Mouse (Mus musculus): ENCODE data around the gene Hykk. TPM values are rescaled to one million over a fixed set of nuclear protein-coding genes. Genes with fewer than 3 reads are reported as not detected.

The Hykk gene
- total and polyA plus RNA-seq, 3 experiments, result 0.55 to 1.1 (median 0.99) TPM

- under 1% methylated on average over 65 of the region's 65 CpGs for WGBS
- DNase-seq, result peak; percentile 93 to 94
- Histone ChIP-seq H3K79me2 (replicated peaks; ENCODE audit: control insufficient read depth, insufficient read depth, low read length) (no peaks in the 10 kb centered on the region; the same call in 1 of the 2 replicates), H3K4me3 (peak within 1 kb of the TSS; percentile 92), H3K27me3 (ENCODE audit: control insufficient read depth, insufficient read depth, low read length) (no peaks in the 10 kb centered on the region), H3K36me3 (ENCODE audit: control insufficient read depth, insufficient read depth, low read length) (peaks cover 3% of the 10 kb centered on the region), H3K4me1 (ENCODE audit: control insufficient read depth, insufficient read depth, low read length) (peaks cover 2% of the 10 kb centered on the region), H3K9ac (ENCODE audit: low read depth, low read length) (peak within 1 kb of the TSS; percentile 88), H3K27ac (peak within 1 kb of the TSS; percentile 94)
- TF ChIP-seq CTCF (IDR thresholded peaks at IDR 0.05), result no peak
- peak; percentile 88 for TF ChIP-seq POLR2A (IDR thresholded peaks at IDR 0.05; ENCODE audit: insufficient read depth, low read depth, low read length)
- no peak for TF ChIP-seq EP300 (IDR thresholded peaks at IDR 0.05; ENCODE audit: insufficient read depth, low read depth, low read length)
- intact Hi-C loops (cut with DNase I), result loop anchor here (1.0 to 5.0 kb wide), 3 partner anchors 33 to 202 kb away; partner anchors contain the start of gene Hykk
Observed at GRCm38 (mm10) chr9:54950575-54951321, 33.7 kb downstream of the Hykk start, which contains the start of the genes Psma4 and AY074887. Gene Psma4 (plus strand): TSS chr9:54950790. Gene AY074887 (minus strand): TSS chr9:54950998.

- intact Hi-C loops (cut with DNase I), result no loop called here
- peaks cover 5% of the 10 kb centered on the region; the same call in 1 of the 2 replicates for H3K36me3 ChIP-seq (ENCODE audit: control insufficient read depth, insufficient read depth, low read length)
Observed at GRCm38 (mm10) chr9:54961059-54961458, 44.0 kb downstream of the Hykk start.

GRCm38 (mm10) chr9:54963669-54964068 lies 46.6 kb downstream of the Hykk start:
- no peak overlapping the region for H3K4me3 ChIP-seq
- no peaks in the 10 kb centered on the region for H3K27me3 ChIP-seq (ENCODE audit: control insufficient read depth, insufficient read depth, low read length)
- no peaks in the 10 kb centered on the region for H3K36me3 ChIP-seq (ENCODE audit: control insufficient read depth, insufficient read depth, low read length)
- H3K27ac ChIP-seq, result no peak overlapping the region
- H3K79me2 ChIP-seq (replicated peaks; ENCODE audit: control insufficient read depth, insufficient read depth, low read length), result no peaks in the 10 kb centered on the region
- intact Hi-C loops (cut with DNase I), result no loop called here
- no peaks in the 10 kb centered on the region for H3K4me1 ChIP-seq (ENCODE audit: control insufficient read depth, insufficient read depth, low read length)
- no peak for DNase-seq
- no peak overlapping the region for H3K9ac ChIP-seq (ENCODE audit: low read depth, low read length)
- TF ChIP-seq EP300 (IDR thresholded peaks at IDR 0.05; ENCODE audit: insufficient read depth, low read depth, low read length) (no peak), CTCF (IDR thresholded peaks at IDR 0.05) (no peak), POLR2A (IDR thresholded peaks at IDR 0.05; ENCODE audit: insufficient read depth, low read depth, low read length) (no peak)

More at GRCm38 (mm10) chr9:54961059-54961458, 44.0 kb downstream of the Hykk start:
- no peak overlapping the region for H3K4me3 ChIP-seq
- no peak overlapping the region for H3K27ac ChIP-seq
- 86% methylated on average over 4 of the region's 4 CpGs for WGBS
- no peaks in the 10 kb centered on the region for H3K4me1 ChIP-seq (ENCODE audit: control insufficient read depth, insufficient read depth, low read length)
- H3K9ac ChIP-seq (ENCODE audit: low read depth, low read length), result no peak overlapping the region
- no peaks in the 10 kb centered on the region for H3K27me3 ChIP-seq (ENCODE audit: control insufficient read depth, insufficient read depth, low read length)
- TF ChIP-seq EP300 (IDR thresholded peaks at IDR 0.05; ENCODE audit: insufficient read depth, low read depth, low read length) (no peak), CTCF (IDR thresholded peaks at IDR 0.05) (no peak), POLR2A (IDR thresholded peaks at IDR 0.05; ENCODE audit: insufficient read depth, low read depth, low read length) (no peak)
- no peaks in the 10 kb centered on the region for H3K79me2 ChIP-seq (replicated peaks; ENCODE audit: control insufficient read depth, insufficient read depth, low read length)
- no peak for DNase-seq

GRCm38 (mm10) chr9:54969972-54970637 lies 53.0 kb downstream of the Hykk start:
- Histone ChIP-seq H3K27ac (no peak overlapping the region), H3K4me1 (ENCODE audit: control insufficient read depth, insufficient read depth, low read length) (no peaks in the 10 kb centered on the region), H3K79me2 (replicated peaks; ENCODE audit: control insufficient read depth, insufficient read depth, low read length) (no peaks in the 10 kb centered on the region), H3K4me3 (no peak overlapping the region), H3K27me3 (ENCODE audit: control insufficient read depth, insufficient read depth, low read length) (no peaks in the 10 kb centered on the region; the same call in 1 of the 2 replicates), H3K36me3 (ENCODE audit: control insufficient read depth, insufficient read depth, low read length) (no peaks in the 10 kb centered on the region), H3K9ac (ENCODE audit: low read depth, low read length) (no peak overlapping the region)
- TF ChIP-seq POLR2A (IDR thresholded peaks at IDR 0.05; ENCODE audit: insufficient read depth, low read depth, low read length) (no peak), EP300 (IDR thresholded peaks at IDR 0.05; ENCODE audit: insufficient read depth, low read depth, low read length) (no peak), CTCF (IDR thresholded peaks at IDR 0.05) (no peak)
- WGBS, result 41% methylated on average over 8 of the region's 8 CpGs
- DNase-seq, result no peak
- intact Hi-C loops (cut with DNase I), result no loop called here

GRCm38 (mm10) chr9:54980674-54981073 lies 63.6 kb downstream of the Hykk start, which contains the start of gene Chrna5:
Gene Chrna5 (plus strand): TSS chr9:54980880.
- Histone ChIP-seq H3K4me1 (ENCODE audit: control insufficient read depth, insufficient read depth, low read length) (peaks cover 3% of the 10 kb centered on the region), H3K4me3 (peak within 1 kb of the TSS; percentile 31), H3K36me3 (ENCODE audit: control insufficient read depth, insufficient read depth, low read length) (no peaks in the 10 kb centered on the region; the same call in 1 of the 2 replicates), H3K9ac (ENCODE audit: low read depth, low read length) (no peak within 1 kb of the TSS), H3K27ac (no peak within 1 kb of the TSS), H3K27me3 (ENCODE audit: control insufficient read depth, insufficient read depth, low read length) (peaks cover 16% of the 10 kb centered on the region), H3K79me2 (replicated peaks; ENCODE audit: control insufficient read depth, insufficient read depth, low read length) (no peaks in the 10 kb centered on the region)
- 67% methylated on average over 8 of the region's 8 CpGs for WGBS
- intact Hi-C loops (cut with DNase I), result no loop called here
- TF ChIP-seq CTCF (IDR thresholded peaks at IDR 0.05) (no peak), POLR2A (IDR thresholded peaks at IDR 0.05; ENCODE audit: insufficient read depth, low read depth, low read length) (no peak), EP300 (IDR thresholded peaks at IDR 0.05; ENCODE audit: insufficient read depth, low read depth, low read length) (no peak)
- no peak for DNase-seq
